Mouse (Mus musculus): ENCODE results near the gene Tfb1m. TPM values are rescaled to one million over a fixed set of nuclear protein-coding genes. Genes with fewer than 3 reads are reported as not detected.

Gene Tfb1m
- polyA plus RNA-seq (2012; rRNA removed), result 16.8 and 19.5 TPM in 2 replicates

GRCm38 (mm10) chr17:3557331-3558311, at the start of gene Tfb1m:
Gene Tfb1m (minus strand): TSS chr17:3557781.

GRCm38 (mm10) chr17:3532254-3532653, 25.3 kb downstream of the Tfb1m start, which contains the start of gene Cldn20:
Gene Cldn20 (plus strand): TSS chr17:3532554.

Other genes with a start within 250 kb of the Tfb1m start
- gene Tiam2, start 231.2 kb downstream of the Tfb1m start, polyA plus RNA-seq (2012; rRNA removed), result 3.0 and 5.5 TPM in 2 replicates
- 0.10 TPM in 1 of 2 replicates, not detected in the other for gene Cldn20, start 25.2 kb downstream of the Tfb1m start, polyA plus RNA-seq (2012; rRNA removed)
- 0.06 TPM in 1 of 2 replicates, not detected in the other for gene Nox3, start 138.5 kb upstream of the Tfb1m start, polyA plus RNA-seq (2012; rRNA removed)

Data from central nervous system, embryonic 11.5 days (tissue).